Mouse (Mus musculus) kidney, adult 2 months (tissue): ENCODE data around the gene Tnfrsf23.

Experiments
- CTCF ChIP-seq: fragments of 200-500 bp; conservative IDR thresholded peaks from 2 replicates; pipeline ENCODE4 v1.5.1; 2011; ENCODE audit warnings: low read depth, mild to moderate bottlenecking, control low read depth, low read length, moderate library complexity, mixed read lengths; ENCODE audit not compliant: insufficient read depth, insufficient read length
- POLR2A ChIP-seq: fragments of 200-500 bp; IDR thresholded peaks from one replicate; pipeline ENCODE4 v1.6.1; 2011; ENCODE audit warnings: low read depth, low read length, control low read depth

DNA sequence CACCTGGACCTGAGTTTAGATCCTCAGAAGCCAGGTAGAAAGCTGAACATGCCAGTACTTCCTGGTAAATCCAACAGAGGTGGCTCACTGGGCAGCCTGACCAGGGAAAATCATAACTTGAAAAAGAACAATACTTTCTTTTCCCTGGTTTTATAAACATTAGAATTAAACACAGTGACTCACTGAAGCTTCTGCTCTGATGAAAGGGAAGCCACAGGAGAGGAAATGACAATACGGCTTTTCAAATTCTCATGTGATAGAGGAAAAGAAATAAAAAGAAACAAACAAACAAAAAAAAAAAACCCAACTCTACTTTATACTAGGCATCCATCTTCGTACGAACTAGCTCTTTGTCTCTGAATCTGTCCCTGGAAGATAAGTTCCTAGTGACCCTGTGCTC, 61.1 kb downstream of the Tnfrsf23 start:
- TF ChIP-seq POLR2A, result no peak
- no peak for TF ChIP-seq CTCF
